Mouse (Mus musculus): ENCODE results near the gene Tas2r125.
"Not testable (repeated sequence)": the region's sequence is repeated elsewhere in the genome, so short reads cannot be mapped to it uniquely, and the experiment has no call there.

The Tas2r125 gene

GRCm38 (mm10) chr6:132909351-132909750, at the start of gene Tas2r125:
Gene Tas2r125 (plus strand): TSS chr6:132909651.
- DNase-seq = no peak

GRCm38 (mm10) chr6:132867708-132868107, 41.7 kb upstream of the Tas2r125 start, which contains the start of gene Tas2r110:
Gene Tas2r110 (plus strand): TSS chr6:132868008.
- DNase-seq = no peak

- no peak for DNase-seq
Observed at GRCm38 (mm10) chr6:132892711-132893110, 16.7 kb upstream of the Tas2r125 start, which contains the start of gene Tas2r113. Gene Tas2r113 (plus strand): TSS chr6:132893011.

- not testable (repeated sequence) for DNase-seq
Observed at GRCm38 (mm10) chr6:132941376-132941775, 31.9 kb downstream of the Tas2r125 start.

GRCm38 (mm10) chr6:132950802-132951201, 41.4 kb downstream of the Tas2r125 start, which contains the start of gene Tas2r129:
Gene Tas2r129 (plus strand): TSS chr6:132951102.
- DNase-seq = no peak

GRCm38 (mm10) chr6:132957819-132958218, 48.4 kb downstream of the Tas2r125 start, which contains the start of gene Tas2r131:
Gene Tas2r131 (minus strand): TSS chr6:132957919.
- no peak for DNase-seq
